Mouse (Mus musculus) kidney, postnatal 14 days (tissue): ENCODE data around the gene Acap2.

Experiments used
- DNase-seq: peaks from one replicate; pipeline ENCODE4 v3.0.0; 2022; ENCODE audit warnings: mixed read lengths

Gene Acap2

GRCm38 (mm10) chr16:31204216-31204615, 3.2 kb upstream of the Acap2 start:
- DNase-seq, result no peak

- DNase-seq, result no peak
These were observed 659 bp upstream of the Acap2 start for GRCm38 (mm10) chr16:31201704-31202103.

- DNase-seq, result peak; percentile 68
These were observed 887 bp downstream of the Acap2 start for GRCm38 (mm10) chr16:31199926-31200789.

GRCm38 (mm10) chr16:31199591-31199925, 1.5 kb downstream of the Acap2 start:
- DNase-seq, result peak; percentile 61

- no peak for DNase-seq
These were observed 4.1 kb downstream of the Acap2 start for GRCm38 (mm10) chr16:31196971-31197370.

GRCm38 (mm10) chr16:31192526-31192925, 8.5 kb downstream of the Acap2 start:
- no peak for DNase-seq

GRCm38 (mm10) chr16:31191818-31192217, 9.2 kb downstream of the Acap2 start:
- no peak for DNase-seq

- DNase-seq, result no peak
These were observed 10.6 kb downstream of the Acap2 start for GRCm38 (mm10) chr16:31190426-31190825.

GRCm38 (mm10) chr16:31189291-31189690, 11.8 kb downstream of the Acap2 start:
- no peak for DNase-seq

- no peak for DNase-seq
These were observed 12.2 kb downstream of the Acap2 start for GRCm38 (mm10) chr16:31188799-31189198.

GRCm38 (mm10) chr16:31188270-31188669, 12.8 kb downstream of the Acap2 start:
- no peak for DNase-seq

GRCm38 (mm10) chr16:31187192-31187591, 13.9 kb downstream of the Acap2 start:
- no peak for DNase-seq

GRCm38 (mm10) chr16:31185757-31186156, 15.3 kb downstream of the Acap2 start:
- no peak for DNase-seq

- no peak for DNase-seq
These were observed 16.3 kb downstream of the Acap2 start for GRCm38 (mm10) chr16:31184727-31185126.

- DNase-seq, result no peak
These were observed 18.5 kb downstream of the Acap2 start for GRCm38 (mm10) chr16:31182576-31182975.

- no peak for DNase-seq
These were observed 20.2 kb downstream of the Acap2 start for GRCm38 (mm10) chr16:31180843-31181242.

GRCm38 (mm10) chr16:31179384-31179783, 21.7 kb downstream of the Acap2 start:
- no peak for DNase-seq

GRCm38 (mm10) chr16:31174880-31175638, 26.0 kb downstream of the Acap2 start:
- no peak for DNase-seq

- no peak for DNase-seq
These were observed 28.8 kb downstream of the Acap2 start for GRCm38 (mm10) chr16:31172229-31172628.

- DNase-seq, result no peak
These were observed 29.6 kb downstream of the Acap2 start for GRCm38 (mm10) chr16:31171418-31171817.

- DNase-seq, result no peak
These were observed 30.7 kb downstream of the Acap2 start for GRCm38 (mm10) chr16:31170297-31170696.

- no peak for DNase-seq
These were observed 31.4 kb downstream of the Acap2 start for GRCm38 (mm10) chr16:31169596-31169995.

- no peak for DNase-seq
These were observed 33.1 kb downstream of the Acap2 start for GRCm38 (mm10) chr16:31167934-31168333.
